Mouse (Mus musculus): ENCODE results near the gene Alg12.

- TF ChIP-seq POLR2A (IDR thresholded peaks at IDR 0.05; ENCODE audit: control insufficient read depth, low read depth, low read length) (no peak), CTCF (IDR thresholded peaks at IDR 0.05; ENCODE audit: control insufficient read depth, insufficient read depth, insufficient replicate concordance, low read depth, low read length) (no peak)
These were observed 49.1 kb upstream of the Alg12 start for GRCm38 (mm10) chr15:88868024-88868742.
